Mouse (Mus musculus) left cerebral cortex, adult 8-10 months (tissue): ENCODE measurements around the gene Dnaic1. TPM values are rescaled to one million over a fixed set of nuclear protein-coding genes. Genes with fewer than 3 reads are reported as not detected.

ENCODE experiments used
- total RNA-seq, 4 experiments: library from RNA; stranded (reverse); gene quantifications; 2 replicates each; pipeline ENCODE4 v1.2.4; 2022

The Dnaic1 gene
- total RNA-seq, 4 experiments from 2014 or later: 7.7 to 11.7 (median 9.6) TPM

Other genes with a start within 250 kb of the Dnaic1 start
- 10 to 100 TPM; 45.2 to 54.3 (median 49.9) TPM for gene Ubap1, start 220.8 kb upstream of the Dnaic1 start, total RNA-seq
- 1 to 10 TPM in 3 of 4 experiments, under 1 TPM in 1; 0.72 to 1.8 (median 1.3) TPM for gene Kif24, start 104.9 kb upstream of the Dnaic1 start, total RNA-seq
- gene Nudt2, start 104.6 kb upstream of the Dnaic1 start, total RNA-seq: 10 to 100 TPM; 29.4 to 32.6 (median 30.5) TPM
- 10 to 100 TPM; 20.9 to 26.5 (median 23.3) TPM for gene AI464131, start 66.7 kb upstream of the Dnaic1 start, total RNA-seq
- gene 1110017D15Rik, start 52.4 kb upstream of the Dnaic1 start, total RNA-seq: 1 to 10 TPM; 2.7 to 5.7 (median 4.3) TPM
- 100 to 1,000 TPM; 201 to 205 (median 202) TPM for gene Fam219a, start 237 bp upstream of the Dnaic1 start, total RNA-seq
- 10 to 100 TPM; 55.3 to 62.7 (median 59.3) TPM for gene Enho, start 70.5 kb downstream of the Dnaic1 start, total RNA-seq
- 100 to 1,000 TPM in 3 of 4 experiments, 10 to 100 TPM in 1; 96.7 to 125 (median 111) TPM for gene Cntfr, start 127.3 kb downstream of the Dnaic1 start, total RNA-seq
- 10 to 100 TPM; 31.6 to 45.5 (median 38.1) TPM for gene Il11ra1, start 130.2 kb downstream of the Dnaic1 start, total RNA-seq
- 10 to 100 TPM; 28.4 to 33.9 (median 30.0) TPM for gene Rpp25l, start 143.8 kb downstream of the Dnaic1 start, total RNA-seq
- gene Dctn3, start 153.4 kb downstream of the Dnaic1 start, total RNA-seq: 100 to 1,000 TPM; 158 to 167 (median 165) TPM
- under 1 TPM; 0.37 to 0.78 (median 0.54) TPM for gene Arid3c, start 161.4 kb downstream of the Dnaic1 start, total RNA-seq
- gene Galt, start 185.5 kb downstream of the Dnaic1 start, total RNA-seq: 10 to 100 TPM; 71.9 to 85.1 (median 76.5) TPM
- 10 to 100 TPM; 49.7 to 59.2 (median 54.4) TPM for gene Sigmar1, start 186.4 kb downstream of the Dnaic1 start, total RNA-seq
- gene Ccl27a, start 204.5 kb downstream of the Dnaic1 start, total RNA-seq: 100 to 1,000 TPM; 189 to 252 (median 238) TPM